Mouse (Mus musculus) forebrain, embryonic 13.5 days (tissue): ENCODE measurements at regions not wholly inside any gene's neighbourhood (a gene's known extent, or its start where the extent isn't known, plus 50 kb on each side); places are given as distances from the start of the nearest gene placed in this dataset.

ENCODE experiments used
- ATAC-seq: fragments of 200-750 bp; cut with Nextera tagmentation; 2 replicates; pipeline ENCODE4 v1.8.0; 2017
- H3K27ac ChIP-seq: fragments of 300-500 bp; sonication (generic); 2 replicates; pipeline ENCODE4 v1.5.1; 2015; ENCODE audit warnings: inconsistent platforms, mild to moderate bottlenecking, moderate library complexity
- H3K27me3 ChIP-seq: fragments of 300-500 bp; sonication (generic); 2 replicates; pipeline ENCODE4 v1.6.1; 2015; ENCODE audit warnings: mild to moderate bottlenecking, inconsistent platforms
- H3K36me3 ChIP-seq: fragments of 300-500 bp; sonication (generic); 2 replicates; pipeline ENCODE4 v1.6.1; 2015; ENCODE audit warnings: mild to moderate bottlenecking, inconsistent platforms; ENCODE audit not compliant: poor library complexity, severe bottlenecking
- H3K4me1 ChIP-seq: fragments of 300-500 bp; sonication (generic); 2 replicates; pipeline ENCODE4 v1.6.1; 2015; ENCODE audit warnings: inconsistent platforms
- H3K4me2 ChIP-seq: fragments of 300-500 bp; sonication (generic); 2 replicates; pipeline ENCODE4 v1.6.1; 2015; ENCODE audit warnings: inconsistent platforms, mild to moderate bottlenecking, moderate library complexity
- H3K4me3 ChIP-seq: fragments of 300-500 bp; sonication (generic); 2 replicates; pipeline ENCODE4 v1.5.1; 2015; ENCODE audit warnings: mild to moderate bottlenecking, inconsistent platforms
- H3K9ac ChIP-seq: fragments of 300-500 bp; sonication (generic); 2 replicates; pipeline ENCODE4 v1.6.1; 2015; ENCODE audit warnings: mild to moderate bottlenecking, inconsistent platforms
- H3K9me3 ChIP-seq: fragments of 300-500 bp; sonication (generic); replicated peaks from 2 replicates; pipeline ENCODE4 v1.6.1; 2016; ENCODE audit warnings: inconsistent platforms
- WGBS: fragments of 180-500 bp; shearing (Covaris S2); methylation state at CpG from one replicate; pipeline ENCODE4 v1.1.7; 2015; 5-methylcytosine and 5-hydroxymethylcytosine counted together

- Histone ChIP-seq H3K4me2 (no peak overlapping the region), H3K27me3 (no peaks in the 10 kb centered on the region), H3K4me1 (peaks cover 18% of the 10 kb centered on the region), H3K27ac (no peak overlapping the region), H3K9me3 (no peaks in the 10 kb centered on the region), H3K36me3 (no peaks in the 10 kb centered on the region), H3K4me3 (no peak overlapping the region), H3K9ac (no peak overlapping the region)
- WGBS = 10% methylated on average over 6 of the region's 6 CpGs
- ATAC-seq = no peak
Observed at GRCm38 (mm10) chr13:45189389-45189788, 110.9 kb downstream of the Gm9817 start.

- no peak overlapping the region for H3K9ac ChIP-seq
- peaks cover 18% of the 10 kb centered on the region for H3K4me1 ChIP-seq
- H3K4me3 ChIP-seq = no peak overlapping the region
- H3K9me3 ChIP-seq = no peaks in the 10 kb centered on the region
- H3K36me3 ChIP-seq = no peaks in the 10 kb centered on the region
- no peak for ATAC-seq
- no peaks in the 10 kb centered on the region for H3K27me3 ChIP-seq
- WGBS = 24% methylated on average over 4 of the region's 4 CpGs
- H3K27ac ChIP-seq = no peak overlapping the region
- H3K4me2 ChIP-seq = no peak overlapping the region
Observed at GRCm38 (mm10) chr13:45190151-45190550, 111.7 kb downstream of the Gm9817 start.

- no peaks in the 10 kb centered on the region for H3K36me3 ChIP-seq
- no peak overlapping the region for H3K4me2 ChIP-seq
- ATAC-seq = no peak
- no peaks in the 10 kb centered on the region for H3K27me3 ChIP-seq
- no peak overlapping the region for H3K27ac ChIP-seq
- no peak overlapping the region for H3K9ac ChIP-seq
- no peak overlapping the region for H3K4me3 ChIP-seq
- WGBS = 54% methylated on average over 8 of the region's 8 CpGs
- H3K4me1 ChIP-seq = peaks cover 18% of the 10 kb centered on the region
- H3K9me3 ChIP-seq = no peaks in the 10 kb centered on the region
Observed at GRCm38 (mm10) chr13:45192079-45192478, 113.6 kb downstream of the Gm9817 start.

- H3K4me2 ChIP-seq = no peak overlapping the region
- 0 out of 2 replicates have a peak, but pooled peaks cover 4% of the 10 kb centered on the region for H3K4me1 ChIP-seq
- no peaks in the 10 kb centered on the region for H3K9me3 ChIP-seq
- H3K4me3 ChIP-seq = no peak overlapping the region
- no peaks in the 10 kb centered on the region for H3K27me3 ChIP-seq
- H3K27ac ChIP-seq = no peak overlapping the region
- ATAC-seq = no peak
- no peaks in the 10 kb centered on the region for H3K36me3 ChIP-seq
- no peak overlapping the region for H3K9ac ChIP-seq
- 90% methylated on average over 2 of the region's 2 CpGs for WGBS
Observed at GRCm38 (mm10) chr13:45195562-45195961, 117.1 kb downstream of the Gm9817 start.

- H3K9ac ChIP-seq = no peak overlapping the region
- no peak overlapping the region for H3K27ac ChIP-seq
- no peak for ATAC-seq
- H3K4me1 ChIP-seq = 0 out of 2 replicates have a peak, but pooled peaks cover 4% of the 10 kb centered on the region
- no peaks in the 10 kb centered on the region for H3K27me3 ChIP-seq
- H3K4me2 ChIP-seq = no peak overlapping the region
- no peaks in the 10 kb centered on the region for H3K9me3 ChIP-seq
- H3K4me3 ChIP-seq = no peak overlapping the region
- no peaks in the 10 kb centered on the region for H3K36me3 ChIP-seq
Observed at GRCm38 (mm10) chr13:45196363-45196762, 117.9 kb downstream of the Gm9817 start.

GRCm38 (mm10) chr13:45200511-45201120 is 122.1 kb downstream of the Gm9817 start:
- Histone ChIP-seq H3K27me3 (no peaks in the 10 kb centered on the region), H3K9ac (no peak overlapping the region), H3K36me3 (no peaks in the 10 kb centered on the region), H3K9me3 (no peaks in the 10 kb centered on the region), H3K4me3 (no peak overlapping the region), H3K4me2 (no peak overlapping the region), H3K27ac (no peak overlapping the region), H3K4me1 (no peaks in the 10 kb centered on the region)
- no peak for ATAC-seq
- WGBS = 89% methylated on average over 9 of the region's 9 CpGs

- no peak for ATAC-seq
- H3K36me3 ChIP-seq = no peaks in the 10 kb centered on the region
- 84% methylated on average over 6 of the region's 6 CpGs for WGBS
- H3K4me1 ChIP-seq = no peaks in the 10 kb centered on the region
- H3K27ac ChIP-seq = no peak overlapping the region
- H3K9ac ChIP-seq = no peak overlapping the region
- H3K27me3 ChIP-seq = no peaks in the 10 kb centered on the region
- no peak overlapping the region for H3K4me2 ChIP-seq
- H3K4me3 ChIP-seq = no peak overlapping the region
- no peaks in the 10 kb centered on the region for H3K9me3 ChIP-seq
Observed at GRCm38 (mm10) chr13:45204856-45205255, 126.4 kb downstream of the Gm9817 start.

GRCm38 (mm10) chr13:45208540-45209197 is 130.2 kb downstream of the Gm9817 start:
- H3K27ac ChIP-seq = no peak overlapping the region
- no peaks in the 10 kb centered on the region for H3K9me3 ChIP-seq
- H3K4me2 ChIP-seq = no peak overlapping the region
- no peak for ATAC-seq
- no peak overlapping the region for H3K4me3 ChIP-seq
- 89% methylated on average over 5 of the region's 5 CpGs for WGBS
- H3K27me3 ChIP-seq = no peaks in the 10 kb centered on the region
- H3K36me3 ChIP-seq = no peaks in the 10 kb centered on the region
- H3K4me1 ChIP-seq = peaks cover 7% of the 10 kb centered on the region; the same call in 1 of the 2 replicates
- H3K9ac ChIP-seq = no peak overlapping the region

GRCm38 (mm10) chr13:45211241-45211640 is 132.7 kb downstream of the Gm9817 start:
- Histone ChIP-seq H3K4me1 (peaks cover 13% of the 10 kb centered on the region), H3K4me3 (no peak overlapping the region), H3K4me2 (no peak overlapping the region), H3K27me3 (no peaks in the 10 kb centered on the region), H3K9ac (no peak overlapping the region), H3K27ac (no peak overlapping the region), H3K9me3 (no peaks in the 10 kb centered on the region), H3K36me3 (no peaks in the 10 kb centered on the region)
- ATAC-seq = no peak
- 90% methylated on average over 9 of the region's 9 CpGs for WGBS

- H3K27me3 ChIP-seq = no peaks in the 10 kb centered on the region
- no peak for ATAC-seq
Observed at GRCm38 (mm10) chr13:45213116-45213834, 134.8 kb downstream of the Gm9817 start.

GRCm38 (mm10) chr13:45218251-45218650 is 139.8 kb downstream of the Gm9817 start:
- WGBS = 95% methylated on average over 4 of the region's 4 CpGs
- no peaks in the 10 kb centered on the region for H3K27me3 ChIP-seq
- no peak for ATAC-seq
- H3K9me3 ChIP-seq = no peaks in the 10 kb centered on the region
- no peak overlapping the region for H3K27ac ChIP-seq
- no peak overlapping the region for H3K9ac ChIP-seq
- no peaks in the 10 kb centered on the region for H3K36me3 ChIP-seq
- no peak overlapping the region for H3K4me2 ChIP-seq
- no peak overlapping the region for H3K4me3 ChIP-seq
- H3K4me1 ChIP-seq = peaks cover 9% of the 10 kb centered on the region

More at GRCm38 (mm10) chr13:45213116-45213834, 134.8 kb downstream of the Gm9817 start:
- Histone ChIP-seq H3K4me3 (no peak overlapping the region), H3K27ac (no peak overlapping the region), H3K4me2 (no peak overlapping the region), H3K36me3 (no peaks in the 10 kb centered on the region), H3K9me3 (no peaks in the 10 kb centered on the region), H3K9ac (no peak overlapping the region), H3K4me1 (peaks cover 13% of the 10 kb centered on the region)
- 51% methylated on average over 5 of the region's 5 CpGs for WGBS

- no peak for ATAC-seq
- Histone ChIP-seq H3K27me3 (0 out of 2 replicates have a peak, but pooled peaks cover 2% of the 10 kb centered on the region), H3K36me3 (no peaks in the 10 kb centered on the region), H3K4me3 (no peak overlapping the region), H3K9ac (no peak overlapping the region), H3K27ac (no peak overlapping the region), H3K4me2 (no peak overlapping the region), H3K4me1 (no peaks in the 10 kb centered on the region), H3K9me3 (no peaks in the 10 kb centered on the region)
- WGBS = 49% methylated on average over 3 of the region's 3 CpGs
Observed at GRCm38 (mm10) chr13:45219671-45220070, 141.2 kb downstream of the Gm9817 start.
